Mouse (Mus musculus) stomach, postnatal 0 days (tissue): ENCODE data around the gene Midn. TPM values are rescaled to one million over a fixed set of nuclear protein-coding genes. Genes with fewer than 3 reads are reported as not detected.
A peak's percentile ranks its signal among the peaks of the same experiment; 100 is the strongest.

ENCODE experiments used
- ATAC-seq: fragments of 200-750 bp; cut with Nextera tagmentation; 2 replicates; pipeline ENCODE4 v1.8.0; 2017; ENCODE audit not compliant: low FRiP score, low TSS enrichment
- DNase-seq: peaks from one replicate; pipeline ENCODE4 v3.0.0-alpha.2; 2016; ENCODE audit warnings: low spot score
- H3K27ac ChIP-seq: fragments of 300-500 bp; sonication (generic); replicated peaks from 2 replicates; pipeline ENCODE4 v1.5.1; 2014; ENCODE audit warnings: mild to moderate bottlenecking, control low read depth
- H3K27me3 ChIP-seq: fragments of 300-500 bp; sonication (generic); 2 replicates; pipeline ENCODE4 v1.6.1; 2014; ENCODE audit warnings: low read length; ENCODE audit not compliant: control insufficient read depth, insufficient read depth
- H3K36me3 ChIP-seq: fragments of 300-500 bp; sonication (generic); 2 replicates; pipeline ENCODE4 v1.6.1; 2014; ENCODE audit warnings: low read length, mixed read lengths; ENCODE audit not compliant: control insufficient read depth, insufficient read depth
- H3K4me1 ChIP-seq: fragments of 300-500 bp; sonication (generic); replicated peaks from 2 replicates; pipeline ENCODE4 v1.6.1; 2014; ENCODE audit warnings: antibody characterized with exemption; ENCODE audit not compliant: control insufficient read depth, insufficient read depth
- H3K4me2 ChIP-seq: fragments of 300-500 bp; sonication (generic); replicated peaks from 2 replicates; pipeline ENCODE4 v1.6.1; 2014; ENCODE audit warnings: low read depth, mild to moderate bottlenecking, control low read depth, moderate library complexity
- H3K4me3 ChIP-seq: fragments of 300-500 bp; sonication (generic); 2 replicates; pipeline ENCODE4 v1.5.1; 2014; ENCODE audit warnings: low read depth, low read length, control low read depth
- H3K9ac ChIP-seq: fragments of 300-500 bp; sonication (generic); 2 replicates; pipeline ENCODE4 v1.6.1; 2014; ENCODE audit warnings: mild to moderate bottlenecking, low read length, control low read depth, mixed read lengths
- H3K9me3 ChIP-seq: fragments of 300-500 bp; sonication (generic); 2 replicates; pipeline ENCODE4 v1.6.1; 2016; ENCODE audit warnings: low read length; ENCODE audit not compliant: control insufficient read depth
- CTCF ChIP-seq: IDR thresholded peaks from 2 replicates; pipeline ENCODE4 v1.5.1; 2016; ENCODE audit warnings: antibody characterized with exemption, low read depth, mild to moderate bottlenecking, moderate library complexity
- EP300 ChIP-seq: optimal IDR thresholded peaks from 2 replicates; pipeline ENCODE3; 2016; ENCODE audit warnings: antibody characterized with exemption
- WGBS: fragments of 180-500 bp; shearing (Covaris S2); extraction: QIAGEN DNeasy Blood & Tissue Kit; methylation state at CpG from one replicate; pipeline ENCODE4 v1.1.7; 2014; 5-methylcytosine and 5-hydroxymethylcytosine counted together
- polyA plus RNA-seq: library from polyadenylated mRNA; unstranded; fragments of >200 nt; fragmentation: Nextera tagmentation; extraction: Ambion mirVana; gene quantifications from 2 replicates; pipeline ENCODE4 v1.2.1, GENCODE M21; 2015

Midn gene
- polyA plus RNA-seq, 1 experiment from 2014 or later: 9.6 TPM

DNA sequence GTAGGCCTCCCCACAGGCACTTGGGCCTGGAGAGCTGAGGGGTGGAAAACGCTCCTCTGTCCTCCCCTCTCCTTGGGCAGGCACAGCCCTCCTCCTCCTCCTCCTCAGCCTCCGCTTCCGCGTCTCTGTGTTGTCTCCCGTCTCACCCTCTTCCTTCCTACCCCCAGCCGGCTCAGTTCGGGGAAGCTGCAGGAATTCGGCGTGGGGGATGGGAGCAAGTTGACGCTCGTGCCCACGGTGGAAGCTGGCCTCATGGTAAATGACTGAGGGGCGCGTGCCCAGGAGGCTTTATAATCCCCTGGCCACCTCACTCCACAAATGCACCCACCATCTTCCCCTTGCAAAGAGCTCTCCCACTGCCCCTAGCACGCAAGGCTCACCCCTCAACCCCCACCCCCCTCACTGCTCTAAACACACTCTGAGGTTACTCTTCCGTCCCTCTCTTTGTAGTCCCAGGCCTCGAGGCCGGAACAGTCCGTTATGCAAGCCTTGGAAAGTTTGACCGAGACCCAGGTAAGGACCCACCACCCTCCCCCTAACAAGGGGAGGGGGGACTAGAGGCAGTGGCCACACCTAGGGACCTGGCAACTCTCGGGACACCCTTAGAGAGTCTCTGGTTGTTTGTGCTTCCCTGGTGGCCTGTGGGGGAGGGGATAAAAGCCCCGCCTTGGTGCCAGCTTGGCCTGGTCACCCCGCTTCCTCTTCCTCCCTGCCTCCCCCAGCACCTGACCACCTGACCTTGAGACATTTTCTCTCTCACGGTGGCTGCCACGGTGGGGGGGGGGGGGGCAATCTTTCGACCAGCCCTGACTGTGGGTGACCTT, 3.4 kb downstream of the Midn start:
- DNase-seq (peak; percentile 77), ATAC-seq (no peak)
- H3K4me1 ChIP-seq: peaks cover 22% of the 10 kb centered on the region
- H3K4me3 ChIP-seq: peak overlapping the region; percentile 93
- no peaks in the 10 kb centered on the region for H3K27me3 ChIP-seq
- peak overlapping the region; percentile 99 for H3K27ac ChIP-seq
- H3K9me3 ChIP-seq: no peaks in the 10 kb centered on the region
- TF ChIP-seq CTCF (no peak), EP300 (no peak)
- H3K36me3 ChIP-seq: peaks cover 29% of the 10 kb centered on the region
- 2% methylated on average over 26 of the region's 26 CpGs for WGBS
- H3K4me2 ChIP-seq: peak overlapping the region; percentile 92
- H3K9ac ChIP-seq: peak overlapping the region; percentile 93

DNA sequence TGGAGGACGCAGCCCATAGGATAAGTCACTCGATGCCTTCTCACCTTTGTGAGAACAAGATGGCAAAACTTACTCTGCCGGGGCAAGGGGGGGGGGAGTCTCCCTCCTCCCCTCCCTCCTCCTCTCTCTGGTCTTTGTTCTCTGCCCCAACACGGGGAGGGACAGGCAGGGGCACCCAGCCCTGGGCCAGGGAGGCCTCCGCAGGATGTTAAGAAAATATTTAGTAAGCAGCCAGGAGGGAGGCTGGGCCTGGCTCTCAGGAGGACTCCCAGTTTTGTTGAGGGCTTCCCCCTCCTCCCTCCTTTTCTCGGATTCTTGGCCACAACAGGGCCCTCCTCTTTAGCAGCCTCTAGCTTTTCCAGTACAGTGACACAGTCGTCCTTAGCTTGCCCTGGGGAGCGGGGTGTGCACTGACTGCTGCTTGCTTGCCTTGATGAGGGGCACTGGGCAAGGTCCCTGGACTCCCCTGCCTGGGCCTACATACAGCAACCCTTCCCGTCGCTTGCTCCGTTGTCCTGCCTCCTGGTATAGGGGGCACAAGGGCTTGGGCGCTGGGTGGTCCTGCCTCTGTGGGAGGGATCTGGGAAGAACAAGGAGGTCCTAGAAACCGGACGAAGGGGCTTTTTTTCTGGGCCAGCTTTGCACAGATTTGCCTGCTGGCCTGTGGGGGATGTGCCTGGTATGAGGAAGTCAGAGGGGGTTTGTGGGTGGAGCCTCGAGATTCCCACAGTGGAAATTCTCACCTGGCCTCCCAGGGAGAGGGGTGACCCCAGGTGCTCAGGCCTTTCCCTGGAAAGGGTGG, 4.2 kb downstream of the Midn start:
- Histone ChIP-seq H3K27me3 (no peaks in the 10 kb centered on the region), H3K36me3 (peaks cover 35% of the 10 kb centered on the region), H3K9me3 (no peaks in the 10 kb centered on the region), H3K9ac (peak overlapping the region; percentile 93), H3K4me2 (peak overlapping the region; percentile 92), H3K4me3 (peak overlapping the region; percentile 93), H3K4me1 (peaks cover 22% of the 10 kb centered on the region), H3K27ac (peak overlapping the region; percentile 99)
- 0 out of 2 replicates have a peak, but pooled peaks have one; percentile 0 for ATAC-seq
- TF ChIP-seq EP300 (no peak), CTCF (0 out of 2 replicates have a peak, but pooled peaks have one; percentile 6)
- 3% methylated on average over 15 of the region's 15 CpGs for WGBS
- DNase-seq: peak; percentile 76

DNA sequence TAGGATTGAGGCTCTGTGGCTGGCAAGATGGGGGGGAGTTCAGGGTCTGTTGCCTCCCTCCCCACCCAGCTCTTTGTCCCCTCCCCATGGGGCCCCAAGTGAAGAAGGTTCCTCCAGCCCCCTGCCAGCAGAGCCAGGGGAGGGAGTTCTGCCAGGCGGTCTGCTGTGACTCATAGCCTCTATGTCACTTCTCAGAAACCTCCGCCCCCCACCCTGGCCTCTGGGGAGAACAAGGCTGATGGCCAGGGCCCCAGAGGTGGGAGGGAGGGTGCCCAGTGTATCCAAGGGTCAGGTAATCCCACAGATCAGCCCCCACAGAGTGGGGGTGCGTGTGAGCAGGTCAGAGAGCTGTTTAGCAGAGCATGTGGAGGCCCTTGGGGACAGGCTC, 4.8 kb downstream of the Midn start:
- H3K4me3 ChIP-seq: peak overlapping the region; percentile 93
- ATAC-seq: no peak
- TF ChIP-seq EP300 (no peak), CTCF (no peak)
- peaks cover 22% of the 10 kb centered on the region for H3K4me1 ChIP-seq
- H3K9me3 ChIP-seq: no peaks in the 10 kb centered on the region
- peak overlapping the region; percentile 99 for H3K27ac ChIP-seq
- 13% methylated on average over 3 of the region's 3 CpGs for WGBS
- H3K9ac ChIP-seq: peak overlapping the region; percentile 93
- peak overlapping the region; percentile 92 for H3K4me2 ChIP-seq
- H3K27me3 ChIP-seq: no peaks in the 10 kb centered on the region
- H3K36me3 ChIP-seq: peaks cover 36% of the 10 kb centered on the region
- peak; percentile 80 for DNase-seq

DNA sequence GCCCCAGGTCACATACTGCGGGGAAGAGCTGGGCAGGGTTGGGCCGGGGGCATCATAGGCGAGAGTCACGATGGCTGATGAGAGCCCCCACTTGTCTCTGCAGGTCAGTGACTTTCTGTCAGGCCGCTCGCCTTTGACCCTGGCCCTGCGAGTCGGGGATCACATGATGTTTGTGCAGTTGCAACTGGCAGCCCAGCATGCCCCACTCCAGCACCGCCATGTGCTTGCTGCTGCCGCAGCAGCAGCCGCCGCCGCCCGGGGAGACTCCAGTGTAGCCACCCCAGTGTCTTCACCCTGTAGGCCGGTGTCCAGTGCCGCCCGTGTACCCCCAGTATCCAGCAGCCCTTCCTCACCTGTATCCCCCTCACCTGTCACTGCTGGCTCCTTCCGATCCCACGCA, 5.6 kb downstream of the Midn start:
- Histone ChIP-seq H3K9me3 (no peaks in the 10 kb centered on the region), H3K36me3 (peaks cover 36% of the 10 kb centered on the region), H3K9ac (peak overlapping the region; percentile 93; the same call in 1 of the 2 replicates), H3K27ac (peak overlapping the region; percentile 99), H3K27me3 (no peaks in the 10 kb centered on the region), H3K4me3 (no peak overlapping the region), H3K4me1 (peaks cover 22% of the 10 kb centered on the region), H3K4me2 (peak overlapping the region; percentile 92)
- DNase-seq (no peak), ATAC-seq (no peak)
- 68% methylated on average over 19 of the region's 19 CpGs for WGBS
- TF ChIP-seq EP300 (no peak), CTCF (no peak)

DNA sequence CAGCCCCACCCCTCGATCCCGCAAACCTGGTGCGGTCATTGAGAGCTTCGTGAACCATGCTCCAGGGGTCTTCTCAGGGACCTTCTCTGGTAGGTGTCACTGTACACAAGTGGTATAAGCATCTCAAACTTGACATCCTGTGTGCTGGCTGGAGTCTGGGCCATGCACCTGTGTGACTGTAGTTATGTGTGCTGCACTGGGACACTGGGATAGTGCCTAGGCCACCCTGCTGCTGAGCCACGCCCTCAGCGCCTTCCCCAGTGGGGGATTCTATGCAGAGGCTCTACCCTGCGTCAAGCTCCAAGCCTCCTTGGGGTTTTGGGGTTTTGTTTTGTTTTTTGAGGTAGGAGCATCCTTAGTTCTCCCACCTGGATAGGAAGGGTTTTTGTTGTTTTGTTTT, 6.3 kb downstream of the Midn start:
- H3K4me1 ChIP-seq: peaks cover 27% of the 10 kb centered on the region
- H3K9ac ChIP-seq: no peak overlapping the region
- peaks cover 36% of the 10 kb centered on the region for H3K36me3 ChIP-seq
- no peak overlapping the region for H3K4me2 ChIP-seq
- DNase-seq: no peak
- peak overlapping the region; percentile 35; the same call in 1 of the 2 replicates for H3K27ac ChIP-seq
- no peaks in the 10 kb centered on the region for H3K9me3 ChIP-seq
- H3K27me3 ChIP-seq: no peaks in the 10 kb centered on the region
- no peak for ATAC-seq
- no peak overlapping the region for H3K4me3 ChIP-seq
- TF ChIP-seq CTCF (no peak), EP300 (no peak)
- 85% methylated on average over 7 of the region's 7 CpGs for WGBS

DNA sequence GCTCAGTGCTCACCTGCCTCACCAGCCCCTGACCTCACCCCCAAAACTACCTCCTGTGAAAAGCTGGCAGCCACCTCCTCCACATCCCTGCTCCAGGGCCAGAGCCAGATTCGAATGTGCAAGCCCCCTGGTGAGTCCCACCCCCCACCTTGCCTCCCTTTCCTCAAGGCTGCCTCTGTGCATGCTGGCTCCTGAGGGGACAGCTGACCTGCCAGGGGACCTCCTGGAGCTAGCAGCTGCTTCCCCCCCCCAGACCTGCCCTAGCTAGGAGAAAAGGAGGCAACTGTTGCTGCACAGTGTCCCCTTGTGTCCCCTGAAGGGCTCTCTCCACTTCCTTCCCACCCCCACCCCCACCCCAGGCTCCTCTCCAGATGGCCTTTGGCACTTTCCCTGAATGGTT, 7.2 kb downstream of the Midn start:
- Histone ChIP-seq H3K4me2 (no peak overlapping the region), H3K27me3 (no peaks in the 10 kb centered on the region), H3K4me3 (no peak overlapping the region), H3K9ac (no peak overlapping the region), H3K36me3 (peaks cover 36% of the 10 kb centered on the region), H3K27ac (peak overlapping the region; percentile 58), H3K4me1 (peaks cover 29% of the 10 kb centered on the region), H3K9me3 (no peaks in the 10 kb centered on the region)
- TF ChIP-seq EP300: no peak
- TF ChIP-seq CTCF: no peak
- ATAC-seq: no peak
- DNase-seq: no peak
- 77% methylated on average over 1 of the region's 1 CpGs for WGBS
